Mouse (Mus musculus) adrenal gland, adult 8-10 months (tissue): Measurements from ENCODE around the gene Cog5. TPM values are rescaled to one million over a fixed set of nuclear protein-coding genes. Genes with fewer than 3 reads are reported as not detected.

Experiments
- DNase-seq: peaks from one replicate; pipeline ENCODE4 v3.0.0; 2022
- total RNA-seq, 4 experiments: library from RNA; stranded (reverse); gene quantifications; 2 replicates each; pipeline ENCODE4 v1.2.4; 2022

The Cog5 gene
- total RNA-seq, 4 experiments from 2014 or later: 42.0 to 59.9 (median 57.2) TPM

DNA sequence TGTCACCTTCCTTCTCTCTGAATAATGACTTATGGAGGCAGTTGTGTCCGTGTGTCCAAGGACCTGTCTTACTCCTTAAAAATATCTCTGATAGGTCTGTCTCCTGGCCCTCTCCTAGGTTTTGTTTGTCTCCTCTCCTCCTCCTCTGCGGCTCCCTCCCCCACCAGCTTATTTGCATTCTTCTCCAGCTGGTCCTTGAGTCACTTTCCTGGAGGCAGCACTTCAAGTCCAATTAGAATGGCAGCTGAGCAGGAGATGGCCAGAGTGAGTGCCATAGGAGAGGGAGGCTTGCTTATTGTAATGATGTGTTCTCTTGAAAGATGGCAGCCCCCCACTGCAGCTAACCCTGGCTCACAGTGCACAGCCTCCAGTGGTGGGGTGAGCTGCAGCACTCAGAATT is 241.2 kb downstream of the Cog5 start:
- DNase-seq: no peak

DNA sequence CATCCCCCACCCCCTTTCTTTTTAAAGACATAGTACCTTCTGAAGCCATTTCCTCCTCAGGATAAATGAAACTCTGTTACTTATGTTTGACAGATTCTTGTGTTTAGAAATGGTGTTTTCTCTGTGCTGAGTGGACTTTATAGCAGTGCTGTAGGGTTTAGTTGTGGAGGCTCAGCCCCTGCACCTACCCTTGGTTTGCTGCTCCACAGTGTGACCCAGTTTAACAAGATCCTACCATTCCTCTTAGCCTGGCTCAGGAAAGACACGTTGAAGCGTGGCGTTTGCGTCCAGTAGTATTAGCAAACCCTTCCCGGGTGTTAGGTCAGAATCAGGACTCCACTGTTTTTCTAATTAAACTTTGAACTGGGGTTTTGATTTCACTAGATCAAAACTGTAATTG is 241.6 kb downstream of the Cog5 start:
- DNase-seq: no peak

GRCm38 (mm10) chr12:31896986-31897385 is 242.3 kb downstream of the Cog5 start:
- no peak for DNase-seq

DNA sequence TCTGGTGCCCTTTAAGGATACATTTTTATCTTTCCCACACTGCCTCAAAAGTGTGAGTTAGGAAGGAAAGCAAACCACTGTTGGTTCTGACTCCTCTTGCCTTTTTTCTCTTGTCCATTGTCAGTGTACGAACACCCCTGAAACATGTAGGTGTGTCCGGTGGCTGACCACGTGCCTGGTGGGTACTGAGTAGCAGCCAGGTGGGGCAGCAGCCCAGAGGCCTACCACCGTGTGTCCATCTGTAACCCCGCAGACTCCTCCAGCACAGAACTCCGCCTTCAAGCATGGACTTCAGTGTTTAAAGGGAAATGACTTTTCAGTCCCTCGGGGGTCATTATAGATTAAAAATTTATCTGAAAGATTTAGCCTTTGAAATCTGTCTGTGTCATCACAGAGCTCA is 242.8 kb downstream of the Cog5 start:
- no peak for DNase-seq

DNA sequence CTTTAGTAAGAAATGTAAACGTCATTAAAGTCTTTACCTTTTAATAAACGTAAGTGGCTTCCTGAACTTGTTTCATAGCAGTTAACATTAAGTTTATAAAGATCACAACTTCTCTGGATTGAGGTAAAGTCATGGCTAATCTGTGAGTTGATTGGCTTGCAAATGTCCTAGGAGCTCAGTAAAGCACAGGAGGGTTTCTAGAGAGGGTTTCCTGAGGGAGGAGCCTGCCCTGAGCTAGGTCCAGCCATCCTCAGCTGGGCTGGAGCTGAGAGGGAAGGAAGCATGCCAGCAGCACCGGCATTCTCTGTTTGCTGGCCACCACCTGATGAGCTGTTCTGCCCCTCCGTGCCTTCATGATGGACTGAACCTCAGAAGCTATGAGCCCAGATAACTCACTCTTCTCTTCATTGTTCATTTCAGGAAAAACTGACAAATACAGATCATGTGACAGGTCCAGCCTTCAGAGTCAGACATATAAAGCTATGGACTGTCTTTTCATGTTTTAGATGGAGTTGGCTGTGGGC is 245.8 kb downstream of the Cog5 start:
- no peak for DNase-seq

DNA sequence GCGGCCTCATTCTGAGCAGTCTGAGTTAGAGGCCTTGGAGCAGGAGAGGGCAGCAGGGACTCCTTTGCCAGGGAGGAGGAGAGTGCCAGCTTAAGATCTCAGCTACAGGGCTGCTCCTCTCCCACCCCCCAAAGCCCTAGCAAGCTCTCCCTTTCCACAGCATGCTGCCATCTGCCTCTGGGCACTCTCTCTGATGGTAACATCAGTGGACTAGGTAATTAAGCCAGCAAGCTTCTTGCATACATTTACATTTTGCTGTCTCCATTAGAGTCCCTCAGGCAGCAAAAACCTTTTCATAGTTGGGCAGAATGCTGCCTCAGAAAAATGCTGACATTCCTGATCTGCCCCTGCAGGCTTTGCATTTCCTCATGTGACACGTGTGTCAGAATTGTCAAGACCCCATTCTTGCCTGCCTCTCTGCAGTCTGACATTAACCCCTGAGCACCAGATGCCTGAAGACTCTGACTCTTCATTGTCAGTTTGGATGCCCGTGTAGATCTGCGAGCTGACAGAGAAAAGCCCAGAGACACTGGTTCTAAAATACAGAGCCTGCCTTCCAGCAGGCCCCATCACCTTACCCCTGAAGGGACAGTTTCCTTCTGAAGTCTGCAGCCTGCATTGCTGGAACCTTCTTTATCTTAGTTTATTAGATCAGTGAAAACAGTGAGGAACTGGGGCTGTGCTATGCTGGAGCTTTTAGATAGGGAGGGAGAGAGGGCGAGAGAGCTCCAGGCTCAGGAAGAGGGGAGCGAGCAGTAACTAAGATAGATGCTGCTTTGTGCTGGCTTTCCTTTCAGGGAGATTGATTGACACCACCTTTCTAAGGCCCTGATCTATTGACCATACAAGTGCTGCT is 251.3 kb downstream of the Cog5 start:
- no peak for DNase-seq

DNA sequence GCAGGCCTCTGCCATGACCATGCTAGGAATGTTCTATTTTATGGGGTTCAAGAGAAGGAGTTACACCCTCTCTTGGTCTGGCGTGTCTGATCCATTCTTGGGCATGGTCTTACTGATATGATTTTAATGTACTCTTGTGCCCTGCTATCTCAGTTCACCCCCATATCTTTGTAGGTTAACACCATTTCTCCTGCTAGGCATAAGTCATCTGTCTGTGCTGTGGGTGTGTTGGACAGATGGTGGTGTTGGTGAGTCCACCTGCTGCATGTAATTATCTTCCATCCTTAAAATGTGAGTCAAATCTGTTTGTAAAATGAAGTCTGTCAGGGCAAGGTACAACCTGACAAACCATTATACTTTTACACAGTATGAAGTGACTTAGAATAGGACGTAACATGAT is 252.8 kb downstream of the Cog5 start:
- DNase-seq: no peak

DNA sequence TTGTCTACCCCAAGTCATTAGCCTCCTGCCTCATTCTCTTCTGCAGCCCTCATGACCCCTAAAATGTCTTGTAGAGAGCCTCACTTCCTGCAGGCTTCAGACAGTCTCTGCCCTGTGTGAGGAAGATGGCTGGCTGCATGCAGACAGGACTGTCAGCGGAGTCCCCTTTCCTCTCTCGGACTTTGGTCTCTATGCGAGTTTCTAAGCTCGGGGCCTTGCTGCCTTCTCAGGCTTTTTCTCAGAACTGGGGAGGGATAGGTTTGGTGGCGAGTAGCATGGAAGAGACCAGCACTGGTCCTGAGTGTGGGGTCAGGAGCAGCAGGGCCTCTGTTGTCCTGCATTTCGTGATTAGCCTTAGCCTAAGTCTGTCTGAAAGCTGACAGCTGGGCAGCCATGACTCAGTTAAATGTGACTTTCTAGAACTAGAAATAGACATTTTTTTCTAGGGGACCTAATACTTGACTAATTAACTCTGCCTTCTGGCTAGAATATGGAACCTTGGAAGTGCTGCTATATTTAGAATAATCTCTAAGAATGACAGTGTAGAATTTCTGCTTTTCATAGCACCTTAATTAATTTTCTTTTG is 258.4 kb downstream of the Cog5 start:
- DNase-seq: no peak

GRCm38 (mm10) chr12:31913614-31914013 is 258.9 kb downstream of the Cog5 start:
- DNase-seq: peak; percentile 36

DNA sequence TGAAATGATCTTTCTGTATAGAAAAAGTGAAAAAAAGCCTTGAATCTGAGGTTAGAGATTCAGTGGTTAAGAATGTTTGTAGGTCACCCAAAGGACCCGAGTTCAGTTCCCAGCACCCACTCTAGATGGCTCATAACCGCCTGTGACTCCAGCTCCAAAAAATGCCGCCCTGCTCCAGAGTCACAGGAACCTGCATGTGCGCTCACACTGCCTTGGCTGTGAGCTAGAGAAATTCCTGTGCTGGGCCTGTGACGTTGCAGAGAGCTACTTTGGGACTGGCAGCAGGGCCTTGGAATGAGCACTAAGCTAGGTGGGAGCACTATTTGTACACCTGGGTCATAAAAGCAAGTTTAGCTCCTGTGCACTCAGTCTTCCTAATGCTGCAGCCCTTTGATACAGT is 262.0 kb downstream of the Cog5 start:
- no peak for DNase-seq

DNA sequence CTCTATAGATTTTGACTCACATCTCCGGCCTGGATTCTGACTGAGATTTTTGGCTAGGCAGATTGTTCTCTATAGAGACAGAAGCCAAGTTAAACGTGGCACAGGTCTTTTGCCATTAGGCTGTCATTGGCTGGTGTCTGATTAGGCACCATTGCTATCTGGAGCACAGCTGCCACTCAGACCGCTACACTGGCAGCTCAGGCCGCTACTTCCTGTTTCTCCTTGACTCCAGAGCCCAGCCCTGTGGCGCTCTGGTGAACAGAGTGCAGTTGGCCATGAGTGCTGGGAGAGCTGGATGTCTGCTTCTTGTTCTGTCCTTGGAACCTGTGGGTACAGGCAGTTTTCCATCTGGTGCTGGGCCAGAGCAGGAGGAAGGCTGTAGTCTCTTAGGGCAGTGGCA is 262.6 kb downstream of the Cog5 start:
- DNase-seq: peak; percentile 85

GRCm38 (mm10) chr12:31920464-31921405 is 266.1 kb downstream of the Cog5 start:
- DNase-seq: no peak

DNA sequence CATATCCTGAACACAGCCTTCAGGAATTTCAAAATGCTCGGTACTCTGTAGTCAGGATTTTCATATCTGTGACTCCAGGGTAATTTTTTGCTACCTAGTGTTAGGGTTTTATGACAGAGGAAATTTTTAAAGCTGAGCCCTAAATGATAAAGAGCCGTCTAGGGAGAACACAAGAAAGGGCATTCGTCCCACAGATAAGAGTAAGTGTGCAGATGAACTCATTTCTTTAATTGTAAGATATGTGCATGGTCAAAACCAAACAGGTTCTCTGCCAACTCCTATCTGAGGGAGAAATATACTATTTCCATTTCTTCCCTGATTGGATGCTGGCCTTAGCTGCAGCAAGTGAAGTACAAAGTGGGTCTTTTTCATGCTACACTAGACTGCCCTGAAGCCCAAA is 269.5 kb downstream of the Cog5 start:
- no peak for DNase-seq

- no peak for DNase-seq
These were observed 270.7 kb downstream of the Cog5 start for GRCm38 (mm10) chr12:31925343-31925742.

GRCm38 (mm10) chr12:31926661-31927061 is 272.0 kb downstream of the Cog5 start:
- peak; percentile 45 for DNase-seq

DNA sequence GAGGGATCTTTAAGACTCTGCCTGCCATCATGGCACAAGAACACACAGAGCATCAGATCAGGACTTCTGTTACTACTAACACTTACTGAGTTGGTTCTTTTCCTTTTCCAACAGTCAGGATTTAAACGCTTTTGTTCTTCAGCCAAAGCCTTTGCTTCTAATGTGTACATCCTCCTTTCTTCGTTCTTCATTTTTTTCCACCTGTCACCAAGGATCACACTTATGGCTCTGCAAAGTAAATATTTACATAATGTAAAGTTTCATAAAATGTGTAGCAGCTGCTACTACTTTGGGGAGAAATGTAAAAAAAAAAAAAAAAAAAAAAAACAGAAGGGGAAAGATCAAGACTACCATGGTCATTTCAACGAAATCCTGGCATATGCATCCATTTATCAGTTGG is 273.8 kb downstream of the Cog5 start:
- DNase-seq: no peak

DNA sequence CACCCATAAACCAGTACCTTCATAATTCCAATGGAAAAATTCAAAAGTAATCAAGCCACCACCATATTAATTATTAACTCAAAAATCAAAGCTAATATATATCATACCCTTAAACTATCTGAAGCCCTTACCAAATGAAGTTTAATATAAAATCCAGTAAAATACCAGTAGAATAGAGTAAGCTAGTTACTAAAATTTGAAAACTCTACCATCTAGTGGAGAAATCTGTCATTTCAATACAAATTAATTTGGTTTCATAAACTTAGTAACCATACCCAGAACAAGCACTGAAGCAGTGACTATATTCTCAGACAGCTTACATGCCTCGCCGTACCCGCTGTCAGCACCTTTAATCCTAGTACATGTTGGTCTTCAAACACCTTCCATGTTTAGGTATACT is 277.1 kb downstream of the Cog5 start:
- no peak for DNase-seq

- no peak for DNase-seq
These were observed 282.1 kb downstream of the Cog5 start for GRCm38 (mm10) chr12:31936657-31937300.

DNA sequence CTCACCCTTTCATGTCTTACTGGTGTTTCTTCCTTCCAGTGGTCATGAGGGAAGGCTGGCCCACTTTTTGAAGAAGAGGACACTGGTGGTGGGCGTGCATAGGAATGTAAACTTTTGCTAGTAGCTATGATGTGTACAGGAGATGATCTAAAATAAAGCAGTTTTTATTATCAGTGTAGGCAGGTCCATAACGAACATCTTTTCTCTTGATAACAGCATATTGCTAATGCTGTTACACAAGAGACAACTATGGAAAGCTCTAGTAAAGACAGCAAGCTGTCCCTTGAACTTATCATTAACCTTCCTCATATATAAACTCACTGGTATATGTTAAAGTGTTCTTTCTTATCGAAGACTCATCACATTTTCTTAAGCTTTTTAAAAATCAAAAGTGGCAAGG is 282.9 kb downstream of the Cog5 start:
- no peak for DNase-seq

- no peak for DNase-seq
These were observed 283.8 kb downstream of the Cog5 start for GRCm38 (mm10) chr12:31938391-31938997.

- no peak for DNase-seq
These were observed 284.4 kb downstream of the Cog5 start for GRCm38 (mm10) chr12:31939026-31939425.
